Mouse (Mus musculus) lung, postnatal 4 days (tissue): ENCODE data around the gene Pax6.

Experiments
- DNase-seq, 2 experiments: peaks; one replicate each; pipeline ENCODE4 v3.0.0; 2021

The Pax6 gene

DNA sequence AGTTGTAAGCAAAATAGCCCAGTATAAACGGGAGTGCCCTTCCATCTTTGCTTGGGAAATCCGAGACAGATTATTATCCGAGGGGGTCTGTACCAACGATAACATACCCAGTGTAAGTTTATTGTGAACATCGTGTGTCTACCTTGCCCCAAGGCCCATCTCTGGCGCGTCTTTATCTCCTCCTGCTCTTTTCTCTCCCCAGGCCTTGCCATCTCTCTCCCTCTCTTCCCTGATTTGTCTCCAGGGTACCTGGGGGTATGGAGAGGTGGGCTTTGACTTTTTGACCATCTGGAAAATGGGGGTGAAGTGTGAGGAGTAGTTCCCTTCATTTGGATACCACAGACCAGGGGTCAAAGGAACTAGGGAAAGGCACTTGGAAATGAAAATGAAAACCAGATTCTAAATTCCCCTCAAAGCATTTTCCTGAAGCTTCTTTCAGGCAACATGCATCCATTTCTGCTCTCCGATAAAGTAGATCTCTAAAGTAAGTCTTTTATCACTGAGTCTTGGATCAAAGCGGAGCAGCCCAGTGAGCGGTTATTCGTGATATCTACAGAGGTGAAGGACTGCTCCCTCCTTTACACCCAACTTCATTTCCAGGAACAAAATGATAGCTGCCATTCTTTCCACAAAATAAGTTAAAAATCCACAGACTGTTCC lies 16.4 kb downstream of the Pax6 start:
- no peak for DNase-seq

GRCm38 (mm10) chr2:105685651-105686050 lies 17.0 kb downstream of the Pax6 start:
- DNase-seq, result no peak

- DNase-seq, result no peak
Observed at GRCm38 (mm10) chr2:105686363-105687316, 17.9 kb downstream of the Pax6 start.

GRCm38 (mm10) chr2:105687317-105687991 lies 18.8 kb downstream of the Pax6 start:
- no peak for DNase-seq

GRCm38 (mm10) chr2:105688011-105688410 lies 19.3 kb downstream of the Pax6 start:
- no peak for DNase-seq

DNA sequence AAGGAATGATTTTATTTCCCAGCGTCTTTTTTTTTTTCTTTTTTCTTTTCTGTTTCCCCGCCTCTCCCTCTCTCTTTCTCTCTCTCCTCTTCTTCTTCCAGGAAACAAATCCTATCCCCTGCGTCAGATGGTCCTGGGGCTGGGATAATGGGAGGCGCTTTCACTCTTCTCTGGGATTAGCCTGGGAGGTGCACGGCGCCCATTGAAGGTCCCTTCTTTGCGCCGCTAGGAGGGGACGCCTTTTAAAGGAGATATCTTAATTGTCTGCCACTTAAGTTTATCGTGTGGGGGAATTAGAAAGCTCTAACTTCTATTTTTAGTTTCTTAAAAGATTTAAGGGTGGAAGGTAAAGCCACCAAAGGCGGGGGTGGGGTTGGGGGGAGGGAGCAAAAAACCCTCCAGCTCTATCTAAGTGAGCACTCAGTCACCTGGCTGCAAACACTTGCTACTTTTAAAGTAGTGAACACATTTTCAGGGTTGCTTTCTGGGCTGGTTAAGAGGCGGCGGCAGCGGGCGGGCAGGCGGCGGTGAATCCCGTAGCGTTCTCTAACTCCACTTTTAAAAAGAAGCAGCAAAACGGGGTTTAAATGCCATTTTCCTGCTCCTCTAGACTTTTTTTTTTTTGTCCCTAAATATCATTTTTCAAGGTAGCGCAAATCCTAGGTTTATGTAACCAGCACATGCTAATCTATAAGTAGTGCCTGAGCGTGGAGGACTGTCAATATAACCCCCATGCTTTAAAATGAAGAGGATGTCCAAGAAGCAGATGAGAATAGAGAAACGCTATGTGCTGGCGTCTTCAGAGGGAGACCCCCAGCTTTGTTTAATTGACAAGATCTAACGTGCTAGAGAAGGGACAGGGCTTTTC lies 20.0 kb downstream of the Pax6 start:
- no peak for DNase-seq

DNA sequence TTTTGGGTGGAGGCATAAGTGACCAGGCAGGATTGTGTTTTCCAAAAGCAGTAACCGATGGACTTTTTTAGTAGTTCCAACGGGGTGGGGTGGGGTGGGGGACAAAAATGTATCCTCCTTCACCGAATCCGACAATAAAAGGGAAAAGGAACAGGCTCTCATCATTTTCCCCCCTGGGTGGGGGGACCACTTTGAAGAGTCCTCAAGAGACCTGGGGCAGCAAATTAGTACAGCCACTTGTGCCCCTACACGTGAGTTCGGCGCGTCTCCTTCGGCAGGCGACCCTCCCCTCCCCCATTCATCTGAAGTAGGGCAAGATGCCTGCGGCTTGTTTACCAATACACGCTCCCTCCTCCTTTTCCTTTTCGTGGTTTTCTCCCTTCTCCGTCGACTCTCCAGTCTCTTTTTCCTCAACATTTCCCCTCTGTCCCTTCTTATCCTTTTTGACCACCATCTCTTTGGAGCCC lies 20.6 kb downstream of the Pax6 start:
- no peak for DNase-seq

DNA sequence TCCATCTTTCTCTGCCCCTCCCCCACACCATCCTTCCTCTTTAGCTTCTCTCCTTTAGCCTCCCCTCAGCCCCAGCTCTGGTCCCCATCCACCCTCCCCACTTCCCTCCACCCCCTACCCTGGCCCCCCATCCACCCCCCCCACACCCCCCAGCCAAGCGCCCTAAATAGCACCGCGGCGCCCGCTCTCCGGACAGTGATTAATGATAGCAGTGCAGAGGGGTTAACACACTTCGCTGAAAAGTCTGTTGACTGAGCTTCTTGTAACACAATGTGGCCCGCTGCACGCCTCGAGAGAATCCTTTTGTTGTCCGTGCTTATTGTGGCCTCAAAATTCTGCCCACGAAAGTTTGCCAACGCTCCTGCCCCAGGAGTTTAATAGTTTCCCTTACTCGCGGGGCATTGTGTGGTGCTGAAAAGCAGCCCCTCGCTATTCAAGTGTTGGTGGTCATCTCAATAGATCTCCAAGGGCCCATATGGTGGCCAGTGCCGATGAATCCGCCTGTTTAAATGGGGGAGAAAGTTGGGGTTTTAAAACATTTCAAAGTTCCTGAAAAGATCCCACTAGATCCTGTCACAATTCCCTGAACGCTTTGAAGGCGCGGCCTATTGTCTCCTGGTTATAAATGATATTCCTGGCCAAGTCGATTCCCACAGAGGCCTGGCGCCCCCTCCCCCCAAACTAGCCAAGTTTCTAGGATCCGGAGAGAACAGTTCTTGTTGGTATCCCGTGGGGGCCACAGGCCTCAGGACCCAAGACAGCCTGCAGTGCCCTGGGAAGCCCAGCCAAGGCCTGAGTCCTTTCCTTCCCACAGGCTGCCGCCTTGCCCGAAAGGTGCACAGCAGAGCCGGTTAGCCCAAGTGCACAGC lies 21.3 kb downstream of the Pax6 start:
- no peak for DNase-seq

GRCm38 (mm10) chr2:105691296-105691695 lies 22.6 kb downstream of the Pax6 start:
- no peak for DNase-seq

DNA sequence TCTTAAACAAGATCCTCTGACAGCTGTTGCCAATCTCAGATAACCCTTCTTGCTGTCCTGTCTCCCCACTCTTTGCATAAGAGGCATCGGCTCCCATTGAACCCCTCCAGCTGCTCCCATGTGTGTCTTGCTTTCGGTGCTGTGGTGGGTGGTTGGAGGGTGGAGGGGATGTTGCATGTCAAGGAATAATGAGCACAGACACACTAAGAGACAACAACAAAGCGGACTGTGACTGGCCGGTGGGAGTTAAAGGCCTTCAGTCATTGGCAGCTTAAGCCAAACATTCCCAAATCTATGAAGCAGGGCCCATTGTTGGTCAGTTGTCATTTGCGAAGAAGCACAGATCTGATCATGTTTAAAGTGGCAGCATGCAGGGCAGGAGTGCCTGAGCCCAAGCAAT lies 29.0 kb downstream of the Pax6 start:
- DNase-seq, result no peak

- no peak for DNase-seq
Observed at GRCm38 (mm10) chr2:105698631-105699030, 29.9 kb downstream of the Pax6 start.

GRCm38 (mm10) chr2:105701781-105702180 lies 33.1 kb downstream of the Pax6 start:
- DNase-seq, result no peak

GRCm38 (mm10) chr2:105702586-105702985 lies 33.9 kb downstream of the Pax6 start:
- no peak for DNase-seq

- no peak for DNase-seq
Observed at GRCm38 (mm10) chr2:105705320-105705719, 36.6 kb downstream of the Pax6 start.

DNA sequence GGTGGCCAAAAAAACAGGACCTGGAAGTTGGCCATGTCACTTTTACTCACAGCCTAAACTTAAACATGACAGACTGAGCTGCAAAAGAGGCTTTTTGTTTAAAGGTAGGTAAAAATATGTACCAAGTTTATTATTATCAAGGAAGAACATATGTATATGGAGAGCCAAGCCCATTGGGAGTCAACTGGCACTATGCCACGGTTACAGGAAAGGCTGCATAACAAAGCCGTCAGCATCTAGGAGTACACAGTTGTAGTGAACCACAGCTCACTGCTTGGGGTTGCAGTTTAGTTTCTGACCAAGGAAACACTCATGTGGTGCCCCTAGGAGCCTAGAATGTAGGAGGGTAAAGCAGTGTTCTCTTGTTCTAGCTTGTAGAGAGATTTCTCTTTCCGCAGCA lies 40.4 kb downstream of the Pax6 start:
- no peak for DNase-seq

- DNase-seq, result no peak
Observed at GRCm38 (mm10) chr2:105710511-105710910, 41.8 kb downstream of the Pax6 start.

DNA sequence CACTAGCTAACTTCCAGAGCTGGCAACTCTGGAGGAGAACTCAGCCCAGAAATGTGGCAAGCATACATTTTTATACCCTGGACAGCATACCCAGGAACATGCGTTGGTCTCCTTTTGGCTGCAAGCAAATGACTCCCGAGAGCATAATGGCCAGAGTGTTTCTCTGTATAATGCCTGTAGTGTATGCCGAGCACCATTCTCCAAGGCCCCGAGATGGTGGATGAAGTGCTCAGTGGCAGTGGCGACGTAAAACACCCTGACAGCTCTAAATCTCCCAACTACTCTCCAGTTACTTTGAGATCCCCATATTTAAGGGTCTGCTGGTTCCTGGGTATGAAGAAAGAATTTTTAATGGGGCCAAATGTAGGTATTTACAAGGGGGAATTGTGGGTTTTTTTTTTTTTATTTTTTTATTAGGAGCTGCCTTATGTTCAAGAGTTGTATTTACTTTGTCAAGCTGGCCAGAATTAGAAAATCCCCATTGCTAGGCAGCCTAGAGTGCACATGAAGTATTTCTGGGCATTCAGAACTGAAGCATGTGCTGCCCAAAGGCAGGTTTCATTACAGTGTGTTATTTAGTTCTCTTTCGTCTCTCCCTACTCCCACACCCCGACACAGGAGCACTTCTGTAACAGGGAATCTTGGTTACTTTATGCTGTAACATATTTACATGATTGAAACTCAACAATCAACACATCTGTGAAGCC lies 46.9 kb downstream of the Pax6 start:
- DNase-seq, result no peak

- DNase-seq, result no peak
Observed at GRCm38 (mm10) chr2:105726657-105727056, 58.0 kb downstream of the Pax6 start.

DNA sequence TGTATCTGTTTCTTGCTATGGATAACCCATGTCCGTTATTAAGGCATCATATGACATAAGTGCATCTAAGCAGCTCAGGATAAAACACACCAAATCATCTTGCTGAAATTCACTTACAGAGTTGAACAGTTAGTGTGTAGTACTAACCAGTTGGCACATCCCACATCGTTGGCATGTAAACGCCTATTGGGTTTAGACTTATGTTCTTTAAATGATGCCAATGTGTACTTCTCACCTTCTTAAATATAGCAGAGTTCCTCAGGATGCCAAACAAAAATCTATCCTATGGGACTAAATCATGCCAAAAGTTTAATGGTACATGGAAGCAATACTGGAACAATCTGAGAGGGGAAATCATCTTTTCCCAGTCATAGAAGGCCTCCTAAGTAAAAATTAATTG lies 62.0 kb downstream of the Pax6 start:
- DNase-seq, result no peak

GRCm38 (mm10) chr2:105736166-105736565 lies 67.5 kb downstream of the Pax6 start:
- DNase-seq, result no peak

DNA sequence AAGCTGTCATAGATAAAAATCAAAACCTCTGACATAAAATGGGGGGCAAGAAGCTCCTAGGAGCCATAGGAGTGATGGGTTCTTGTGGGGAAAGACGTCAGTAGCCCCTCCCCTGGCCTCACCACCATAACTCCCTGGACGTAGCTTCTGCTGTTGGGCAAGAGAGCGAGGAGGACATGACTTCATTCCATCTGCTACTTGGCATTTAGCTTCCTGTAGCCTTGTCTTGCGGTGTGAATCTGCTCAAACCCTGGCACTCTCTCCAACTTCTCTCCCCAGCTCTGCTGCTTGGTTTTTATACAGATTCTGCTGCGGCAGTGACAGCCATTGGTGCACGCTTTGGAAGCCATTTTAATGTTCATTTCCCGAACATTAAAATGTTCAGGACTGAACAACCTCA lies 78.2 kb downstream of the Pax6 start:
- DNase-seq, result no peak
